Mouse (Mus musculus) 3T3-L1 (cell line): Measurements from ENCODE around the gene Fgl2.
"Not testable (repeated sequence)": the region's sequence is repeated elsewhere in the genome, so short reads cannot be mapped to it uniquely, and the experiment has no call there.

Experiments used
- DNase-seq: peaks from one replicate; pipeline ENCODE4 v3.0.0-alpha.2; 2015; ENCODE audit warnings: low read depth, low spot score

Fgl2 gene

DNA sequence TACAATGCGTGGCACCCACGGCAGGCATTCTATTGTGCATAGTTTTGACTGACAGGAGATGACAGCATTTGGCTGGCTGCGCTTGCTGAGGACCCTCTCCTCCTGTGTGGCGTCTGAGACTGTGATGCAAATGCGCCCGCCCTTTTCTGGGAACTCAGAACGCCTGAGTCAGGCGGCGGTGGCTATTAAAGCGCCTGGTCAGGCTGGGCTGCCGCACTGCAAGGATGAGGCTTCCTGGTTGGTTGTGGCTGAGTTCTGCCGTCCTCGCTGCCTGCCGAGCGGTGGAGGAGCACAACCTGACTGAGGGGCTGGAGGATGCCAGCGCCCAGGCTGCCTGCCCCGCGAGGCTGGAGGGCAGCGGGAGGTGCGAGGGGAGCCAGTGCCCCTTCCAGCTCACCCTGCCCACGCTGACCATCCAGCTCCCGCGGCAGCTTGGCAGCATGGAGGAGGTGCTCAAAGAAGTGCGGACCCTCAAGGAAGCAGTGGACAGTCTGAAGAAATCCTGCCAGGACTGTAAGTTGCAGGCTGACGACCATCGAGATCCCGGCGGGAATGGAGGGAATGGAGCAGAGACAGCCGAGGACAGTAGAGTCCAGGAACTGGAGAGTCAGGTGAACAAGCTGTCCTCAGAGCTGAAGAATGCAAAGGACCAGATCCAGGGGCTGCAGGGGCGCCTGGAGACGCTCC lies at the start of gene Fgl2:
TSS of gene Fgl2 (plus strand) at position 150 of the 687 bp plus-strand sequence.
- peak; percentile 16 for DNase-seq

GRCm38 (mm10) chr5:21326494-21326893 lies 45.9 kb upstream of the Fgl2 start:
- DNase-seq = peak; percentile 79

DNA sequence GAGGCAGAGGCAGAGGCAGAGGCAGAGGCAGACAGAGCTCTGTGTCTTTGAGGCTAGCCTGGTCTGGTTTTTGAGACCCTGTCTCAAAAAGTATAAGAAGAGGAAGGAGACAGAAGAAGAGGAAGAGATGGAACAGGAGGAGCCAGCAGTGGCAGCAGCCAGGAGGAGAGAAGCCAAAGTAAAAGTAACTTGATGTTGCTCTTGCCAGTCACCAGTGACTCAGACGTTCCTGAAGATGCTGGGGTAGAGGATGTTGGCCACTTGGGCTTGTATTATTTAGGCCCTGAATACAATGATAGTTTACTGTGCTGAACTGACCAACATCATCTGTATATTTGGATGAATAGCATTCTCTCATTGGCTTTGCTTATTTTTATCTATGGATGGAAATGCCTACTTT lies 43.9 kb upstream of the Fgl2 start:
- DNase-seq = peak; percentile 47

DNA sequence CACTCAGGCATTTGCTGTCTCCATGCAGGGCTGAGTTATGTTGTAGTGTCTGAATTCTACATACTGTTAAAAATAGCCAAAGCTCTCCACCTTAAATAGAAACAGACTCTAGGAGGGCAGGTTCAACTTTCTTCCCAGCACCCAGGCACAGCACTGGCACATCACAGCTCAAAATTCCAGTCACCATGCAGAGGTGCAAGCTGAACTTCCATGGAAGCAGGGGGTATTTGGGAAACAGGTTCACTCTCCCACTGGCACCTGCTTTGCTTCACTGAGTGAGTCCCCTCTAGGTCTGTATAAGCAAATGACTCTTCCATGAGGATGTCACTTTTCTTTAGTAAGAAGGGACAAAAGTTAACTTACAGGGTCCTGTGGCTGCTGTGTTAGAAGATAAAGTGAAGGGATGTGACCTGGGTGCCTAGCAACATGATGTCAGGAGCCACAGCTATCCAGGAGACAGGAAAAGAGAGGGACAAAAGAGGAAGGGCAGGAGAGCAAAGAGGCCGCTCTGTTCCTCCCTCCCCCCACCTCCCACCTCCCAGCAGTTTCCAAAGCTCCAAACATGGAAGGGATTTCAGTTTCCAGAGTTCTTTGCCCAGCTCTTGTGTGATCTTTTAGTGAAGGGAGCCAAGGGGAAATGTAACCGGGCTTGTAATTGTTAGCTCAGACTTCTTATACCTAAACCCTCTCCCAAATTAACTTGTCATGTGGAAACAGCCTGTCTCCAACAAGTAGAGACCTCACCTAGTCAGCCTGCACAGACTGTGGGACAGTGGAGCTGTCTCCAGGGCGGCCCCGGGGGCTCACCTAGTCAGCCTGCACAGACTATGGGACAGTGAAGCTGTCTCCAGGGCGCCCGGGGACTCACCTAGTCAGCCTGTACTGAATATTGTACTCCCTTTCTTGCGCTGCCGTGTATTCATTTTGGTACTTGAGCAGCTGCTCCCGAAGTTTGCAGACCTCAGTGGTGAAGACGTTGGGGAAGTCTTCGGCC lies 42.5 kb upstream of the Fgl2 start:
- no peak for DNase-seq

- DNase-seq = no peak
Measured at GRCm38 (mm10) chr5:21331656-21332055, 40.8 kb upstream of the Fgl2 start.

- no peak for DNase-seq
Measured at GRCm38 (mm10) chr5:21332119-21332518, 40.3 kb upstream of the Fgl2 start.

DNA sequence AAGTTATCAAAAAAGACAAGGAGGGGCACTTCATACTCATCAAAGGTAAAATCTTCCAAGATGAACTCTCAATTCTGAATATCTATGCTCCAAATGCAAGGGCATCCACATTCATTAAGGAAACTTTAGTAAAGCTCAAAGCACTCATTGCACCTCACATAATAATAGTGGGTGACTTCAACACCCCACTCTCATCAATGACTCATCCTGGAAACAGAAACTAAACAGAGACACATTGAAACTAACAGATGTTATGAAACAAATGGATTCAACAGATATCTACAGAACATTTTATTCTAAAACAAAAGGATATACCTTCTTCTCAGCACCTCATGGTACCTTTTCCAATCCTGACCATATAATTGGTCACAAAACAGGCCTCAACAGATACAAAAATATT lies 30.2 kb upstream of the Fgl2 start:
- not testable (repeated sequence) for DNase-seq

DNA sequence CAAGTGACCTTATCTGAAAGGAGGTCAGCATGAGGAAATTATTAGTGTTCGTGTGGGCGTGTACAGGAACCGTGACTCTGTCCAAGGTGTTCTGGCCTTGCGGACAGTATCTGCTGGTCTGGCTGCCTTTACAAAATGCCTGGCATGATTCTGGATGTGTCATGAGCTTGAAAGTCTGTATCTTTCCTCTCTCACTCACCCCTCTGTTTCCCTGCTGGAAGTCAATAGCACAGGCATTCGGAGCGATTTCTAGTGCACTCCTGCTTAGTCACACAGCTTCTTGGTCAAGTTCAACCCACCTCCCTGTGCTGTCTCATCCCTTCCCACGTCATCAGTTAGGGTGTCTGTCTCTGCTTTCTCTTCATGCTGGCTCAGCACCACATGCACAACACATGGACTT lies 24.1 kb upstream of the Fgl2 start:
- DNase-seq = peak; percentile 95

DNA sequence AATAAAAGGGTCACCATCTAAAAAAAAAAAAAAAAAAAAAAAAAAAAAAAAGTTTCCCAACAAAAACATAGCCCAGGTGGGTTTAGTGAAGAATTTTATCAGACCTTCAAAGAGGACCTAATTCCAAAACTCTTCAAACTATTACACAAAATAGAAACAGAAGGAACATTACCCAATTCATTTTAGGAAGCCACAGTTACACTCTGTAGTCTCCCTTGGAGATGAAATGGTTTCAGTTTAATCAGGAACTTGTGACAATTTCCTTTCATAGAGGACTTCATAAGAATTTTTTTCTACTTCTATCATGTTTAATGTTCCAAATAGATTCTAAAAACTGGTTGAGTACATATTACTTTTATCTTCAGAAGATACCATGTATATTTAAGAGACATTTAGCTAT lies 20.8 kb upstream of the Fgl2 start:
- no peak for DNase-seq

DNA sequence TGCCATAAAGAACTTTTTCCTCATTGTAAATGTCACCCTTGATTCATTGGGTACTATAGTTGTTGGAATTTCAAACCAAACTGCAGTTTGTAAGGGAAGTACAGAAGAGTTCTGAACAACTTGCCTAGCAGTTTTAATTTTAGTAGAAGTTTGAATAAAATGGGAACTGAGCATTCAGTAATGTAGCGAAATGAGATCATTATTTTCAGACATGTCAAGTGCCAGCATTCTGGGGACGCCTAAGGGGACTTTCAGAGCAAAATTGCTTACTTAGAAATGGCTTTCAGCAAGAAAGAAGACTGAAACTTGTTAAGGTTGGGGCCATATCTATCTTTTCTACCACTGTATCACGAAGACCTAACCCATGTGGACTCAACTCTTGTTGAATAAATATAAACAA lies 13.8 kb upstream of the Fgl2 start:
- DNase-seq = no peak

DNA sequence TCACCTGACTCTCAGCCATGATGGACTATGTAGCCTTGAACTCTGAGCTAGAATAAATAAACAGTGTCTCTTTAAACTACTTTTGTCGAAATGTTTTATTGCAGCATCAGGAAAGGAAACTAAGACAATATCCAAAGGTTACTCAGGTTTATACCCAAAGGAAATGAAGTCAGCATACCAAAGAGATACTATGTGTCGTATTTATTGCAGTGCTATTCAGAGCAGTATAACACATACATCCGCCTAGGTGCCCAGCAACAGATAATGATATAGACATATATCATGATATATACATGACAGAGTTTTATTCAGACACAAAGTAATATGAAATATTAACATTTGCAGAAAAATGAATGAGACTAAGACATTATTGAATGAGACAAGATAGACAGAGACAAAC lies 9.1 kb upstream of the Fgl2 start:
- no peak for DNase-seq

DNA sequence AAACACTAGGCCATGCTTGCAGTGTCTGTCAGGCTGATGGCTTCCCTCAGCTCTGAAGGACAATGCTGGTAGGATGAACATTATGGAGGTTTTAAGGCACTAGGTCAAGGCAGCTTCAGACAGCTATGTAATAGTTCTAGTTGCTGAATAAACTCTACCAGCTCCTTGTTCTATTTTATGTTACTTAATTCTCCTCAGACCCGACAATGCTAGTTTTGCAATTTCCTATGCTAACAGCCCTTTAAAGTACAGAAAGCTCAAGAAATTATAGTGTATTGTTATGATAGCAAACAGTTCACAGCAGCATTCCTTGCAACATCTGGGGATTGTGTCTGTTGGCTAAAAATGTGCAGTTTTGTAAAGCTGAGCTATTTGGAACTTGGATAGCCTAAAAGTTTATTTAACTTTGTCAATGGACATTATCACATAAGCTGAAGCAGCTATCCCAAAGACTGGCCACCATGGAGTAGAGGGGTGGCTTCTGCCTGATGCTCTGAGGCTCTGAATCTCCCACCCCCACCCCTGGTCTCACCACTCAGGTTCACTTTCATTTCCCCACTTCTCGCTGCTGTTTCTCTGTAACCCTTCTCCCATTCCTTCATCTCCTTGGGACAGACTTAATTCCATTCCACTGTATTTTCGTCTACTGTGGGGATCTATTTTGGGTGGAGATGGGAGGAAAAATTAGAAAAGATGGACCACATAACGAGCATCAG lies 5.9 kb upstream of the Fgl2 start:
- no peak for DNase-seq

- no peak for DNase-seq
Measured at GRCm38 (mm10) chr5:21367514-21367913, 4.9 kb upstream of the Fgl2 start.

DNA sequence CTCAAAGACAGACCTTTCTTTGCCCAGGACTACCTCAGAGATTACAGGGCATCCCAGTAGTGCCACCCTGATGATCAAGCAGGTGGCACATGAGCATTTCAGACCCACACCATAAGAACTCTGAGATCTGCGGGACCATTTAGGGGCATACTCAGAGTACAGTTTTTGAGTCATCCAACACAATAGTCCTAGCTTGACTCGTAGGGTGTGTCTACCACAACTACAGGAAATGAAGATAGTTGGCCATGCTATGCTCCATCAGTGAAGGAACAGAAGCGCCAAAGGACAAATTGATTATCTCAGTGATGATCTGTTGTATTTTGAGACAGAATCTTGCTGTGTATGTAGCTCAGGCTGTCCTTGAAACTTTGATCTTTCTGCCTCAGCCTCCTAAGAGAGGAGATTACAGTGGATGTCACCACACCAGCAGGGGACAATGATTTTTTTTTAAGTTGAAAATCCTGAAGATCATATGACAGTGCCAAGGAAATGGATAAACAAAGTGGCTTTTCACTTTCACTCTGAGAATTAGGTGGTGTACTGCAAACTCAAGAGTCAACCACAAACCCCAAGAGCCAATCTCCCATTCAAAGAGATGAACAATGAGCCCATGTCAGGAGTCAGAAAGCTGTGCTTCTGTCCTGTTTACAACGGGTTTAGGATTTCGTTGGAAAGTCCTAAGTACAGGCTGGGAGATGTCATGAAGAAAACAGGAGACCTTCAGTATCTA lies 2.1 kb upstream of the Fgl2 start:
- peak; percentile 31 for DNase-seq

- no peak for DNase-seq
Measured at GRCm38 (mm10) chr5:21371920-21372319, 522 bp upstream of the Fgl2 start.

DNA sequence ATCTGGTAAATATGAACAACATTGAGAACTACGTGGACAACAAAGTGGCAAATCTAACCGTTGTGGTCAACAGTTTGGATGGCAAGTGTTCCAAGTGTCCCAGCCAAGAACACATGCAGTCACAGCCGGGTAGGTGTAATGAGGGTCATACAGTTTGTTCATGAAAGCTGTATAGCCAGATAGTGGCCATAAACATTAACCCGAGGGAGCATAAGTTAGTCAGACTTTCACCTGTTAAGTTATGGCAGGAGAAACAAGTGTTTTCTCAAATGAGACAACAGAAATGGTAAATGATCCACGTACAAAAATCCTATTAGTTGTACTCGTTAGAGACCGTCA lies 707 bp downstream of the Fgl2 start:
- no peak for DNase-seq

DNA sequence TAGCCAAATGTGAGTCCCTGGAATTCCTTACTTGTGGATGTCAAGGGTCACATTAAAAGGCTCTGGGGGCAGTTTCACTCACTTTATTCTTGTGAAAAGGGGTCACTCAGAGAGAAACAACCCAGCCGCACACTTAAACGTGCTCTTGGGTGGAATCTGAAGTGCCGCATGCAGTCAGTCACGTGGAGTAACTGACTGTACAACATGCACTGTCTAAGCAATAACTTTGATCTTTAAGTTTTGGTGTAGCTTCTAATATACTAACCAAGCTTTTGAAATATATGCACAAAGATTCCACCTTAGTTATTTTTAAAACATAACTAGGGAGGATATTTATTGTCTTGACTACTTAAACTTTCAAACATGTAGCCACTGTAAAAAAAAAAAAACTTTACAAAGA lies 4.5 kb downstream of the Fgl2 start:
- DNase-seq = no peak

DNA sequence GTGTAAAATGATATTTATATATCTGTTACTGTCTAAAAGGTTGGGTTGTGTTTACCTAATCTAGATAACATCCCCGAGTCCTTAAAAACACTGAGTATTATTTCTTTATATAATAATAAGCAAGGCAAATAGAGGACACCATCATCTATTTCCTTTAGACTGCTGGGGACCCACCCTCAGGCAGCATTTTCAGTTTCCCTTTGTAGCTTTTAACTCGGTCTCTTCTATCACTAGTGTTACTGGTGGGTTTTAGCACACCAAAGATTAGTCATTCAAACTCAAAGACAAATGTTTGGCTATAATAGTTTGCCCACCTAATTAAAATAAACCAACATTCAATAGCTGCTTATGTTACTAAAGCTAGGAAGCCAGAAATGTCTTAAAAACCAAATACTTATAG lies 6.0 kb downstream of the Fgl2 start:
- no peak for DNase-seq

DNA sequence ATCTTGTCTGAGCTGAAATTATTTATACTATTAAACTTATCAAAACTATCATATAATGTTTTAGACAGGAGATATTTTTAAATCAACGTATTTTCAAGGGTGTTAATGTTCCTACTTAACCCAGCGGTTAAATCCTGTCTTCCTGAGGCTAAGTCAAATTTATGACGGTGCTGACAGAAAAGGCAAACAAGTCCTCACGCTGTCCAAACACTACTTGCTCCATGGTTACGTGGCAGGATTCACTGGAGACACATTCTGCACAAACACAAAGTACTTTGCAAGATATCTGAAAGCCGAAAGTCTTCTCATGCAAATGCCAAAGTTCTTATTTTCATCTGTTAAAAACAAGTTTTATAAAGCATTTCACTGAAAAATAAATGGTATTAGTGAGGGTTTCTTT lies 9.5 kb downstream of the Fgl2 start:
- peak; percentile 9 for DNase-seq

DNA sequence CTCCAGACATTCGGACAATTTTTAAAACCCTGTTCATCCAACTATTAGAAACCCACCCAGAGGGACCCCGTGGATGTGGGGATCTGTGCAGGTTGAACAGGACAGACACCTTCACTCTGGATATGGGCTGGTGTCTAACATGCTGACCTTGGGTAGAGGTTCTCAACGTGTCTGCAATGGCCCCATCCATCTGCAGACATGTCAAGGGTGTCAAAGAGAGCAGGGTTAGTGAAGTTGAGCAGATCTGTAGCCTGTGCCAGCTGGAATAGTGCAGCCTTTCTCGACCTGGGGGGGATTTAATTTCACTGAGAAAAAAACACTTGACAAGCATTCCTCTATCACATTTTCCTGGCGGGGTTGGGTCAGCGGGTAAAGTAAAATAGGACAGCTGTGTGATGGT lies 10.2 kb downstream of the Fgl2 start:
- no peak for DNase-seq

DNA sequence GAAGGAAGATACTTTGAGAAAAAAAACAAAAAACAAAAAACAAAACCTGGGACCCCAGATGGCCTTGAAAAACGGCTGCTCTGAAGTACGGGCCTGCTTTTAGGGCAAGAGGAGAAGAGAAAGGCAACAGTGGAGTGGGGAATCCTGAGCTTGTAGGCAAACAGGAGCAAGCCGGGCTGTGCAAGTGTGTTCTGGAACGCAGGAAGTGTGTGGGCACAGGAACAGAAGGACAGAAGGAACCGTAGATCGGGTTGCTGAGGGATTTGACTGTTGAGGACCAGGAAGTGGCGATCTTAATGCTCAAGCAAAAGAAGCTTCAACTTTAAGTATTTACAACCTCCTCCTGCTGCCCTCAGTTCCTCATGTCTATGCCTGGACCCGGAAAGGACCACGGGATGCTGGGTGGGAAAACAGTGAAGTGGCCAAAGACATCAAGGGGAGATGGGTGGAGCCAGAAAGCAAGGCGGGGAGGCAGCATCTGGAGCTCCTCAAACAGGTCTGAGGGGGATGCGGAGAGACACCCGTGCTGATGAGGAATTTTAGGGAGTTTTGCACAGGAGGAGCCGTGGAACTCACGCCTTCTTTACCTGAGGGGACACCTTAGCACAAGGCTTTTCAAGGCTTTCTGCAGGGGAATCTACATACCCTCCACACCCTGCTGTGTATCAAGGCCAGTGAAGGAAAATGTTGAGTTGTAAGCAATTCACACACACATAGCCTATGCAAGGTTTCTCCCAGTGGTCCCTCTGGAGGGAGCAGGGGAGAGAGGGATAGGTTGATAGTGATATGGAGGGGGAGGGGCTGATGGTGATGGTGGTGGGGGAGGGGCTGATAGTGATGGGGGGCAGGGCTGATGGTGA lies 11.2 kb downstream of the Fgl2 start:
- no peak for DNase-seq
